Mouse (Mus musculus) kidney, adult 2 months (tissue): Measurements from ENCODE around the gene Actl10.

ENCODE experiments used
- CTCF ChIP-seq: fragments of 200-500 bp; conservative IDR thresholded peaks from 2 replicates; pipeline ENCODE4 v1.5.1; 2011; ENCODE audit warnings: low read depth, mild to moderate bottlenecking, control low read depth, low read length, moderate library complexity, mixed read lengths; ENCODE audit not compliant: insufficient read depth, insufficient read length
- POLR2A ChIP-seq: fragments of 200-500 bp; IDR thresholded peaks from one replicate; pipeline ENCODE4 v1.6.1; 2011; ENCODE audit warnings: low read depth, low read length, control low read depth

DNA sequence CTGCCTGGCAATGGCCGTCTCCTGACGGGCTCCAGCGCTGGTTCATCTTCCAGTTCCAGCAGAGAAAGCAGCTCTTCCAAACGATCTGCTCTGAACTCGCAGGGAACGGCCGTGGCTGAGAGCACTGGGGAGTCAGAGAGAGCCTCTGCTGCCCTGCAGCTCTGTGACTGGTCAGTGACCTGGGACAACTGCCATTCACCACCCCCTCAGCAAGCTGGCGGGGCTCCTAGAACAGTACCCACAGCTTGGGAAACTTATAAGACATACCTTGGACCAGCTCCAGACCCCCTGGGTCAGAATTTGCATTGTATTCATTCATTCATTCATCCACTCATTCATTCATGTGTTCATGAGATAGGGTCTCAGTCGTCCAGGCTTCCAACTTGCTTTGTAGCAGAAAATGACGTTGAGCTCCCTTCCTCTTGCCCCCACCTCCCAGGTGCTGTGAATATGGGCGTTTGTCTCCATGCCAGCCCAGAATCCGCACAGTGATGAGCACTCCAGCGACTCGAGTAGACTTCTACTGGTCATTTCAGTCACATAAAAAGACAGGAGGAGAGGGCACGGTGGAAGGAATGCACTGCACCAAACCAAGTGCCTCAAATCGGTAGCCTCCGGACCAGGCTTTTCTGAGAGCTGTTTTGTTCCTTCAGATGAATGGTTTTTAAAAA lies 33.5 kb downstream of the Actl10 start:
- no peak for TF ChIP-seq CTCF
- no peak for TF ChIP-seq POLR2A
